Mouse (Mus musculus) layer of hippocampus, postnatal 36 days (tissue): Measurements from ENCODE around the gene Urb1. TPM values are rescaled to one million over a fixed set of nuclear protein-coding genes. Genes with fewer than 3 reads are reported as not detected.

ENCODE experiments used
- DNase-seq, 2 experiments: peaks; one replicate each; pipeline ENCODE4 v3.0.0; 2022
- total RNA-seq, 2 experiments: library from RNA; stranded (reverse); gene quantifications; 2 replicates each; pipeline ENCODE4 v1.2.3; 2021

The Urb1 gene
- total RNA-seq, 2 experiments from 2014 or later: 12.4 to 14.2 TPM

DNA sequence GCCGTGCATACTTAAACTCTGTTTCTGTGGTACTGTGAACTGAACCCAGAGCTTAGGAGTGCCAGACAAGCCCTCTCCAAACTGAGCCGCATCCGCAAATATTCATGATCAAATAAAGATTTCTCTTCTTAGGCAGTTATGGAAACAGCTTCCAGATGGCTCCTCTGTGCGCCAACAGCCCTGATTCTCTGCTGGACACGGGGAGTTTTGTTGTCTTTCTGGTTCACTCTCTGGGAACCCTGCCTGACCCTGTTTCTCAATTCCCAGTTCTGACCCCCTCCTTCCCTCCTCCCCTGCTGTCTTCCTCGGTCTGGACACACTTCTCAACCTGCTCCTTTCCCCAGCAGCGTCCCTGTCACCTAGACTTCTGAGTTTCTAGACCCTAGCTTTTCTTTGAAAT, 12.8 kb upstream of the Urb1 start:
- no peak for DNase-seq

GRCm38 (mm10) chr16:90822284-90822935, 12.2 kb upstream of the Urb1 start:
- DNase-seq: no peak

GRCm38 (mm10) chr16:90821046-90821697, 11.0 kb upstream of the Urb1 start:
- no peak for DNase-seq

DNA sequence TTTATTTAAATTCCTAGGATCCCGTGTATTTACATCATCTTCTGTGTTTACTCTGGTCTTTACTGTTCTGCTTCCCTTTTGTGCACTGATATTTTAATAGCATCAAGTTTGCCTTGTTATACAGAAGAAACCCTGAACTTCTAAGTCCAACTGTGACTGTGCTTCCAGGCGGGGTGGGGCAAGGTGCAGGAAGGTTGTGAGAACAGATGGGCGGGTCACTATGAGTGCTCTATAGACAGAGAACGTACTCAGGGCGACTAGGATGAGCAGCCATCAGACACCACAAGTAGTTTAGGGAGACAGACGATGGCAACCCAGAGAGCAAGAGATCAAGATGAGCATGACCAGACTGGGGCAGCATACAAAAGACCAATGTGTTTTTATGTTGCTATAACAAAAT, 10.1 kb upstream of the Urb1 start:
- DNase-seq: no peak

DNA sequence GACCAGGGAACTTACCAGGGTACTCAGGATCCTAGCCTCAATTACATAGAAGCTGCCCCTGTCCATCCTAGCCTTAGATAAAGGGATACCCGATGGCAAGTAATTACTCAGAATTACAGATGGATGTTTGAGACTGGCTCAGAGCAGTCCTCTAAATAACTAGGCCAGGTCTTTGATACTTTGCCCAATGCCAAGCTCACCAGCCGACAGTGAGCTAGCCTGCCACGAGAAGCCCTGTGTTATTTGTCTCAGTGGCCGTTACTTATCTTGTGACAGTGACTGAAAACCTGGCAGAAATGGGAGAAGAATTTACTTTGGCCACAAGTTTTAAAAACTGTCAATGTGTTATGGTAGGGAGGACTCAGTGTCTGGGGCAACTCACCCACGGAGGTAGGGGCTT, 1.9 kb upstream of the Urb1 start:
- no peak for DNase-seq

GRCm38 (mm10) chr16:90810716-90811256, 573 bp upstream of the Urb1 start:
- no peak for DNase-seq

DNA sequence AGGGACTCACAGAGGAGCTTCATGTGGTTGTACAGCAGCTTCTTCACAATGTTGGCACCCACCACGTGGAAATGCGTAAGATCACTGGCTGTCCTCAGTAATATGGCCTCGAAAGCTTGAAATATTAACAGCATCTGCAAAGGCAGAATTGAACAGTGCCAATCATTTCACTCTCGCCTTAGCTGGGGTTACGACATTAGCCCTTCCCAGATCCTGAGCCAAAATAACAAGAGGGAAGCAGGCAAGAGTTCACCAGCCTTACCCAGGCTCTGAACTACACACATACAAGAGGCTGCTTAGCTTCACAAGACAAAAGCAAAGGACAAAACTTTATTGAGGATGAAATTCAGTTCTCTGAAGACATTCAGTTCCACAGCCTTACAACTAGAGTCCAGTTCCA, 5.7 kb downstream of the Urb1 start:
- DNase-seq: no peak

DNA sequence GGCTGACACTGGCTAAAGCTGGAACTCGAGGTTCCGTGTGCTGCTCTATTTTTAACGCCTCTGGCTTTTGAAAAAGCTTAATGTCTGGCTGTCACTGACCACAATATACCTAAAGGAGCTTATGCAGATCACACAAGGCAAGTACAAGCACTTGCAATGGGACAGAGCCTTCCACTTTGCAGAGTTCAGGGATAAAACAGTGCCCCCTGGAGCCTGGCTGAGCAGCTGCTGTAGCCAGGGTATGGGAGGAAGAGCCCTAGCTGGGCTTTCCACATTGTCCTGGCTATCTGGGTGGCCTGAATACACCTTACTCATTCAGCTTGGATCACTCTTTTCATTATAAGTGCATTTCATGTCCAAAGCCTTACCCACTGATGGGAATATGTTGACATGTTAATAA, 8.3 kb downstream of the Urb1 start:
- no peak for DNase-seq

DNA sequence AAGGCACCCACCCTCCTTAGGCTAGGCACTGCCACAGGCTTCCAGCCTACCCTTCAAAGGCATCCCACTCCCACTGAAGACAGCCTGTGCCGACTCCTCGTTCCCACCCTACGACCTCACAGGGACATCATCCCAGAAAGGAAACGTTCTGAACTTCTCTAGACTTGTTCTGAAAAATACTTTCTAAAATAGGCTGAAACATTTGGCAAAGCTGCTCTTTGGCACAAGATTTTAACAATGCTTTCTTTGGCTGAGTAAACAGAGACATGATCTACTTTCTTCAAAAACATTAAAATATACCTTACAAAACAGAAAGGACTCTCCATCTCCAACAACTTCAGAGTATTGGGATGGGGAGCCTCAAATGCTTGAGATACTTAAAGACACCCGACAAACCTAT, 9.0 kb downstream of the Urb1 start:
- DNase-seq: no peak

DNA sequence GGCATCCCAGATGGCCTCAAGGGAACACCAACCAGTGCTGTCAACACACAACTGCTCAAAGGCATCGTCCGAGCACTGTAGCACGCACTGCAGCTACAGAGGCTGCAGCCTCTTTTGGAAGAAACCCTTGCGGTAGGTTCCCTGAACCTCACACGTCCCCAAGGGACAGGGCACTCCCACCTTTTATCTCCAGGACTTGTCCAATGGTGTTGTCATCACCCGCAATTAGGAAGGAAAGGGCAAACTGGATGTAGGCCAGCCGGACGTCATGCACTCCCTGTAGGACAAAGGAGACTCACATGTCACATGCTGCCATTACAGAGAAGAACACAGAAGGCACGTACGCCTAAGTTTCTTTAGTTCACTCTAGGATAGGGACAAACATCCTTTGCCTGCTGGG, 10.4 kb downstream of the Urb1 start:
- no peak for DNase-seq

DNA sequence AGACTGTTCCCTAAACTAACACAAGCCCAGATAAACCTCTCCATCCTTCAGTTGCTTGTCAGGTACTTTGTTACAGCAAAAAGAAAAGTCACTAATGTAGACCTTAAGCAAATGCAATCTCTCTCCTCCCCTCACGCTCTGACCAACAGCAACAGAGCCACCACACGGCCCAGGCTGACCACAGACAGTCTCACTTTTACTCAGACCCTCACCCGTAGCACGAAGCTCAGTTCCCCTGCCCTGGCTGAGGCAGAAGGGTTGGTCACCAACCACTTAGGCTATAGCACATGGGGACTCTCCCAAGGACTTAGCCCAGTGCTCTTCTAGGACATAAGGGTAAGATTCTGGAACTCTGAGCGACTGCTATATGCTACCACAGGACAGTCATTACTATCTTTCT, 11.4 kb downstream of the Urb1 start:
- no peak for DNase-seq

DNA sequence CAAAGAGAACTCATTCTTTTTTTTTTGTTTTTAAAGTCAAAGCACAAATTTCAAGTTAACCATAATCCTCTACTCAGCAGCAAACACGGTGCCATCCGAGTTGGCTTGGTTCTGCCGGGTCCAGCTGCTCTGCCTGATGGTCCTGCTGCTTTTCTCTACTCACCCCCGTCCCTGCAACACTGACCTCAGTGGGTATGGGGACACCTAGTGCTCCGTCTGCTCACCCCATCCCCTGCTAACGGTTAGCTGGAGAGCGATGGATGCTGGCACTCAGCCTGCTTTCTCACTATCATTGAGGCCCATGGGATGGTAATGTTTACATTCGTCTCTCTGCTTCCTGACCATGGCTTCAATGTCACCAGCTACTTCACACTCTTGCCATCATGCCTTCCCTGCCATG, 11.8 kb downstream of the Urb1 start:
- DNase-seq: no peak

GRCm38 (mm10) chr16:90794708-90795107, 15.5 kb downstream of the Urb1 start:
- DNase-seq: no peak

DNA sequence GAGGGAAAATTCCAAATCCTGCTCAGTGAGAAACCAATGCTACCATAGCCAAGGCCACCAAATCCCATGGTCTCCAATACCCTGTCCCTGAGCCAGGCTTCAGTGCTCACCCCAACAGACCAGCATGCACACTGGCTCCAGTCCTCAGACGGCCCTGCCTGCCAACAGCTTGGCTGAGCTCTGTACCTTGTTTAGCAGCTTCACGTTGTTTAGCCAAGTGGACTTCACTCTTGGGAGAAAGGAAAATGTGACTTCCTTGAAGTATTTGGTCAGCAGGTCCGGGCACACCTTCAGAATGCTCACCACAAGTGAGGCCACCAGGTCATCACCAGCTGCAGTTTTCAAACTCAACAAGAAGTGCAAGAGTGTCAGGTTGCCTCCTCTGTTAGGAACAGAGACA, 17.7 kb downstream of the Urb1 start:
- no peak for DNase-seq

GRCm38 (mm10) chr16:90792066-90792465, 18.1 kb downstream of the Urb1 start:
- DNase-seq: no peak

DNA sequence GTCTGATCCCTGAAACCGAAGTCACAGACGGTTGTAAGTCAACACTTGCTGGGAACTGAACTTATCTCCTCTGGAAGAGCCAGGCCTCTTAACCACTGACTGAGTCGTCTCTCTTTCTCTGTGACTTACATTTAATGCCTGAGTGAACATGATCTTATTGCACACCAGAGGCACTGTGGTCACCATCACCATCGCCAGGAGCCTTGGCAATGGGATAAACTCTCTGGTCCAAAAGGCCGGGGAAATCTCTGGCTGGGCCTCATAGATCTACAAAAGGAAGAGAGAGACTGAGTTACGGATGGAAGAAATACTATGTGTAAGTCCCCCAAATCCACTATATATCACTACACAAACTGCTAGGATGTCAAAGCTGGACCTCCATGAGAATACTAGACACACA, 19.3 kb downstream of the Urb1 start:
- DNase-seq: no peak

GRCm38 (mm10) chr16:90788580-90788979, 21.6 kb downstream of the Urb1 start:
- no peak for DNase-seq

DNA sequence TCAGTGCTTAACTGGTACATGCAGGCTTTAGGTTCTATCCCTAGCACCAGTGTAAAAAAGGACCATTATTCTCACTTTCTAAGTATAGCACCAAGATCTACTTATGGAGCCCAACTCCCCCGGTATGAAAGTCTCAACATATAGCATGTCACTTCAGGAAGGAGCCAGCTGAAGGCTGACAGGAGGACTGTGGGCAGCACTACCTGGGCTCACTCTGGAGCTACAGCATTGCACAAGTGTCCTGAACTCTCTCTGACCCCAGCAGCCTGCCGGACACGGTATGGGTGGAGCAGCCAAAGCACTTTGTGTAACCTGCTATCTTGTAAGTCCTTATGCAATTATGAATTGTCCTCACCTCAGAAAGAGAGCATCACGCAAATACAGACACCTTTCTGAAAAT, 25.0 kb downstream of the Urb1 start:
- no peak for DNase-seq

- DNase-seq: no peak
Measured at GRCm38 (mm10) chr16:90783302-90783701, 26.9 kb downstream of the Urb1 start.

DNA sequence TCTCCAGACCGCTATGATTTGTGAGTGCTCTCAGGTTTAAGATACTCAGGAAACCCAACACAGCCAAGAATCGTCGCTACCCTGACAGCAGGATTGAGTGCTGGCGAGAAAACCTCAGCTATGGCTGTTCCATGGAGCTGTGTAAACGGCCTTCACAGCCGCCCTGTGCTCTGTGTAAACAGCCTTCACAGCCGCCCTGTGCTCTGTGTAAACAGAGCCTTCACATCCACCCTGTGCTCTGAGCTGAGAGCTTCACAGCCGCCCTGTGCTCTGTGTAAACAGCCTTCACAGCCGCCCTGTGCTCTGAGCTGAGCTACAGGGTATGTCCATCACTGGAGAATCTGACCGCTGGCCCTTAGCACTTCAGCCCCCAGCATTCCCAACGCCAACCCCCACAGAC, 30.4 kb downstream of the Urb1 start:
- DNase-seq: no peak

DNA sequence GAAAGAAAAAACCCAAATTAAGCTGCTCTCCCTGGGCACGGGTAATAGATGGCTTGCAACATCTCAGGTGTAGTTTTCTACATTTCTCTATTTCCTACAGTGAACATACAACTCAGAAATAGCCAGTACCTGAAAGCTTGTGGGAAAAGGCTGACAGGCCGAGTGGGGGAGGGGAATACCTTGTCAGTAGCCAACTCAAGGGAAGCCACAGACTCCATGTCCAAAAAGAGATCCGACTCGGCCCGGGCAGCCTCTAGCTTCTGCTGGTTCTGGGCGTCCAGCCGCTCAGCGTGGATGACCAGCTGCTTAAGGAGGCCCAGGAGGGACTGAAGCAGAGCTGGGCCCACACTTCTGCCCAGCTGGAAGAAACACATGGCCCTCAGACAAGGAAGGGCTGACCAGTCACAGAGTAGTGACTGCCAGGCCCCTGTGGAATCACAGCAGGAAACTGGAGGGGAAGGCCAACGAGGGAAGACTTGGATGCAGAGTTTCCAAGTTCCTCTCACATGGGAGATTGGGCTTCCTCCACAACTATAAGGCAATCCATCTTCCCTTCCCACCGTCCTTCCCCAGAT, 34.2 kb downstream of the Urb1 start:
- DNase-seq: no peak

- DNase-seq: no peak
Measured at GRCm38 (mm10) chr16:90774646-90775045, 35.6 kb downstream of the Urb1 start.

- no peak for DNase-seq
Measured at GRCm38 (mm10) chr16:90774216-90774615, 36.0 kb downstream of the Urb1 start.

- no peak for DNase-seq
Measured at GRCm38 (mm10) chr16:90766919-90767454, 43.2 kb downstream of the Urb1 start.
